Mouse (Mus musculus): ENCODE data around the gene C130026I21Rik. TPM values are rescaled to one million over a fixed set of nuclear protein-coding genes. Genes with fewer than 3 reads are reported as not detected.
"Not testable (repeated sequence)": the region's sequence is repeated elsewhere in the genome, so short reads cannot be mapped to it uniquely, and the experiment has no call there.

C130026I21Rik gene
- polyA plus RNA-seq, 1 experiment from 2014 or later = not detected

DNA sequence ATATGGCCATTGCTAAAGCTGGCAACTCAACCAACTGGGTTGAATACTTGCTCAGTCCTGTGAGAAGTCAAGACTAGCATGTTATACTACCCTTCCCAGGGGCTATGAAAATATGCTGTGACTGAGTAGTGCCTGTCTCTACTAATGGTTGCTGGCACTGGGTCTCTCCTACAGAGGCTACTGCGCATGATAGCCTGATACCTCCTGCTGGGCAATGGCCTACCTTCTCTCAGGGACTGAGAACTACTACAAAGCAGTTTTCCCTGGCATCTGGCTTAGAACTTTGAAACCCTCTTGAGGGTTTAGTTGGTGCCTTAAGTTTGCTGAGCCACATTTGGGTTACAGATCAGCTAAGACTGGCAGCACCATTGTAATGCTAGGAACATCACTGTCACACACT is 184.2 kb downstream of the C130026I21Rik start:
- H3K9ac ChIP-seq; ATAC-seq (ENCODE audit: low FRiP score); H3K4me3 ChIP-seq (replicated peaks); H3K4me1 ChIP-seq; H3K9me3 ChIP-seq; H3K4me2 ChIP-seq; H3K27ac ChIP-seq; H3K27me3 ChIP-seq; H3K36me3 ChIP-seq (replicated peaks): not testable (repeated sequence)
- WGBS = 60% methylated on average over 1 of the region's 1 CpGs

DNA sequence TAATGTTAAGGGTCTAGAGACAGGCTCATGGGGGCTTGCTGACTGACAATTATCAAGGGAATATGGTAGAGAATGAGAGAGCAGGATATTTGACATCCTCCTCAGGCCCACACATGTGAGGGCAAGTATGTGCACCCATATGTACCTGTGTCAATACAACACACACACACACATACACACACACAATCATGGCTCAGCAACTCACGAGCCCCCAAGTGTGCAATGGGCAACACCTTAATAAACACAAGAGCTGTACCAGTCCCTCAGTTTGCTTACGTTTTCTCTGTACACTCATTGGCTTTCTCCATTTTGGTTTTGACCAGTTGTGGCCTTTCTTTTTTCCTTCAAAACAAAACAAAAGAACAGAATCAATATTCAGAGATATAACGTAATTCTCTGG is 185.6 kb downstream of the C130026I21Rik start:
- not testable (repeated sequence) for H3K9me3 ChIP-seq; H3K4me2 ChIP-seq; H3K27me3 ChIP-seq; H3K9ac ChIP-seq; H3K27ac ChIP-seq; H3K4me3 ChIP-seq (replicated peaks); H3K4me1 ChIP-seq; H3K36me3 ChIP-seq (replicated peaks); ATAC-seq (ENCODE audit: low FRiP score)
- 65% methylated on average over 3 of the region's 3 CpGs for WGBS

DNA sequence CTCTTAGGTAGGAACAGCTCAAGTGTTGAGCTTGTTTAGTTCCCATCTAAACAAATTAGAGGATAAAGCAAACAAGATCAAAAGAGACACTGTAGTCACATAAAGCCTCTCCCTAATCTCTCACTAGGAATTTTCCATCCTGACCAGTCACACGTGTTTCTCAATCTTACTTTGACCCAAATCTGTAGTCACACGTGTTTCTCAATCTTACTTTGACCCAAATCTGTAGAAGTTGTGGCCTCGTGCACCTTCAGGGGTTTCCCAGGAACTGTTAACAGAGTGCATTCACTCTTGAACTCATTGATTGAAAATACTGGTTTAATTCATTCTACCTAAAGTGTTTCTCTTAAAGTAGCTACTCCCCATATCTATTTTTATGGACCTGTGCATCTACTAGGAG is 197.3 kb downstream of the C130026I21Rik start:
- not testable (repeated sequence) for H3K27me3 ChIP-seq; H3K9me3 ChIP-seq; H3K9ac ChIP-seq; H3K27ac ChIP-seq; H3K4me3 ChIP-seq (replicated peaks); H3K4me1 ChIP-seq; H3K4me2 ChIP-seq; ATAC-seq (ENCODE audit: low FRiP score); H3K36me3 ChIP-seq (replicated peaks)
- WGBS = 66% methylated on average over 3 of the region's 3 CpGs

DNA sequence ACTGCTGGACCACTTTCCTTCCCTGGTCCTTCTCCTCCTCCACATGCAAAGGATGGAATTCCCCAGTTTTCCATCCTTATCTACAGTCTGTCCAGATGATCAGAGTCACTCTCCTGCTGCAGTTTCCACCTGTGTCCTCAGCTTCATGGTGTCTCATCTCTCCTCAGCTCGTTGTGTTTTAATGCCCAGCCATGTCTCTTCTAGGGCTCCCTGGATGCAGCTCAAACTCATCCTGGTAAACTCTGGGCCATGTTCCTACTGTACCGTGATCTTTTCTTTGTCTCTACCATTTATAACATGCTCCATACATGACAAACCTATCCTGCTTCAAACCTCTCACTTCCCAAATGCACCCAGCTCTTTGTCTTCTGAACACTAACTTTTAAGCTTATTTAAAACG is 198.7 kb downstream of the C130026I21Rik start:
- not testable (repeated sequence) for H3K9me3 ChIP-seq; H3K4me1 ChIP-seq; H3K27ac ChIP-seq; H3K4me3 ChIP-seq (replicated peaks); H3K27me3 ChIP-seq; H3K4me2 ChIP-seq; H3K9ac ChIP-seq; ATAC-seq (ENCODE audit: low FRiP score); H3K36me3 ChIP-seq (replicated peaks)
- 66% methylated on average over 3 of the region's 3 CpGs for WGBS

DNA sequence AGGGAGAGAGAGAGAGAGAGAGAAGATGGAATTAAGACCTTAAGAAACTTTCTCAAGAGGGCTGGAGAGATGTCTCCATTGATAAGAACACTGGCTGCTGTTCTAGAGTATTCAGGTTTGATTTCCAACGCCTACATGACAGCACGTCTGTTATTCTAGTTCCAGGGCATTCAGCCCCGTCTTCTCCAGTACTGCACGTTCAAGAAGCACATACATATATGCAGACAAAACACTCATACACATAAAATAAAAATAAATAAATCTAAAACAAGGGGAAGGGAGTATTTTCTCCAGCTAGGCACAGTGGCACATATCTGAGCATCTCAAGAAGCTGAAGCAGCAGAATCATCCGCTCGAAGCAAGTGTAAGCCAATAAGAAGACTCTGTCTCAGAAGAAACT is 234.6 kb downstream of the C130026I21Rik start:
- H3K9me3 ChIP-seq; H3K4me1 ChIP-seq; H3K4me3 ChIP-seq (replicated peaks); H3K27ac ChIP-seq; H3K27me3 ChIP-seq; H3K36me3 ChIP-seq (replicated peaks); ATAC-seq (ENCODE audit: low FRiP score); H3K9ac ChIP-seq; H3K4me2 ChIP-seq: not testable (repeated sequence)
- WGBS = 79% methylated on average over 6 of the region's 6 CpGs

DNA sequence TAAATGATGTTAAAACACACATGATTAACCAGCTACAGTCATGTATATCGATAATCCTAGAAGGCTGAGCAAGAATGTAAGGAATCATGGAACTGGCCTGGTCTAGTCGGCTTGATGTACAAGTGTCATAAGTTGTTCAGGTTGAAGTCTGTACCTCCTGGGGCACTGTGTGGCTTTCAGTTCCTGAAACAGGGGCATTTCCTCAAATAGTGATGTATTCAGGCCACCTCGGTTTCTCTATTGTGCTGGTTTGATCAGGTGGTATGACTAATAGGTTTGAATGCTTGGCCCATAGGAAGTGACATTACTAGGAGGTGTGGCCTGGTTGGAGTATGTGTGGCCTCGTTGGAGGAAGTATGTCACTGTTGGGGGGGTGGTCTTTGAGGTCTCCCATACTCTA is 236.0 kb downstream of the C130026I21Rik start:
- H3K9ac ChIP-seq; H3K27me3 ChIP-seq; H3K27ac ChIP-seq; H3K4me3 ChIP-seq (replicated peaks); ATAC-seq (ENCODE audit: low FRiP score); H3K9me3 ChIP-seq; H3K4me1 ChIP-seq; H3K36me3 ChIP-seq (replicated peaks); H3K4me2 ChIP-seq: not testable (repeated sequence)
- 90% methylated on average over 3 of the region's 4 CpGs for WGBS

DNA sequence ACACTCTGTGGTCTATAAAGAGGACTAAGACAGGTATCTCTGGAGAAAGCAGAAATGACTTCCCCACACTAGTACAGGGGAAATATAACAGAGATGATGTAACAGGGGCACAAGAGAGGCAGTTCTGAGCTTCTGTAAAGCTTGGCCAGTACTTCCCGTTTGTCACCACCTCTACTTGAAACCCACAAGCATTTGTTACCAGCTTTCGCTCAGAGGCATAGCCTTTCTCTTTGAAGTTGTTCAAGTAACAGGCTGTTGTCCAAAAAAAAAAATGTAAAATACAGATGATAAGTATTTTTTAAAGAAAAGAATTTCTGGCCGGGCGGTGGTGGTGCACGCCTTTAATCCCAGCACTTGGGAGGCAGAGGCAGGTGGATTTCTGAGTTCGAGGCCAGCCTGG is 236.8 kb downstream of the C130026I21Rik start:
- H3K4me2 ChIP-seq; H3K9me3 ChIP-seq; H3K4me1 ChIP-seq; ATAC-seq (ENCODE audit: low FRiP score); H3K9ac ChIP-seq; H3K36me3 ChIP-seq (replicated peaks); H3K27ac ChIP-seq; H3K27me3 ChIP-seq; H3K4me3 ChIP-seq (replicated peaks): not testable (repeated sequence)
- WGBS = 96% methylated on average over 5 of the region's 6 CpGs

DNA sequence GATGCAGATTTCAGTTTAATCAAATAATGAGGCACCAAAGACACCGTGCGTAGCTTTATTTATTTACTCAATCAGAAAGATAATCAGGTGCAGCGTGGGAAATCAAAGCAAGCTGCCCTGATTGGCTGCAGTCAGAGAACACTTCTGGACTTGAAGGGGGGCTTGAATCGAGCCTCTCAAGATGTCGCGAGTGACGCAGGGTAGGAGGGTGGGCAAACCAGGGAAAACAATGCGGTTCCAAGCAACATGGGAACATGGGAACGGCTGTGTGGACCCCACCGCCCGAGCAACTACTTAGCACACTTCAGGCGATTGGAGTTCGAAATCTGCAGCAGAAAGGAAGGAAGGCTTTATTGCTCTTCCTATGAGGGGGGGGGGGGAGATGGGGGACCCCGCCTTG is 240.2 kb downstream of the C130026I21Rik start:
- not testable (repeated sequence) for ATAC-seq (ENCODE audit: low FRiP score); H3K36me3 ChIP-seq (replicated peaks); H3K27ac ChIP-seq; H3K9me3 ChIP-seq; H3K4me1 ChIP-seq; H3K27me3 ChIP-seq; H3K9ac ChIP-seq; H3K4me3 ChIP-seq (replicated peaks); H3K4me2 ChIP-seq
- 58% methylated on average over 12 of the region's 14 CpGs for WGBS

DNA sequence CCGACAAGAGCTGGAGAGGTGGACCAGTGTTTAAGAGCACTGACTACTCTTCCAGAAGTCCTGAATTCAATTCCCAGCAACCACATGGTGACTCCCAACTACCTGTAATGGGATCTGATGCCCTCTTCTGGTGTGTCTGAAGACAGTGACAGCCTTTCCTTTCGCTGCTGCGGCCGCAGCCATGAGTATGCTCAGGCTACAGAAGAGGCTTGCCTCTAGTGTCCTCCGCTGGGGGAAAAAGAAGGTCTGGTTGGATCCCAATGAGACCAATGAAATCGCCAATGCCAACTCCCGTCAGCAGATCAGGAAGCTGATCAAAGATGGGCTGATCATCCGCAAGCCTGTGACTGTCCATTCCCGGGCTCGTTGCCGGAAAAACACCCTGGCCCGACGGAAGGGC is 258.4 kb downstream of the C130026I21Rik start:
- H3K36me3 ChIP-seq (replicated peaks); H3K9ac ChIP-seq; H3K27ac ChIP-seq; H3K9me3 ChIP-seq; ATAC-seq (ENCODE audit: low FRiP score); H3K4me2 ChIP-seq; H3K4me3 ChIP-seq (replicated peaks); H3K4me1 ChIP-seq; H3K27me3 ChIP-seq: not testable (repeated sequence)
- WGBS = 93% methylated on average over 13 of the region's 13 CpGs

DNA sequence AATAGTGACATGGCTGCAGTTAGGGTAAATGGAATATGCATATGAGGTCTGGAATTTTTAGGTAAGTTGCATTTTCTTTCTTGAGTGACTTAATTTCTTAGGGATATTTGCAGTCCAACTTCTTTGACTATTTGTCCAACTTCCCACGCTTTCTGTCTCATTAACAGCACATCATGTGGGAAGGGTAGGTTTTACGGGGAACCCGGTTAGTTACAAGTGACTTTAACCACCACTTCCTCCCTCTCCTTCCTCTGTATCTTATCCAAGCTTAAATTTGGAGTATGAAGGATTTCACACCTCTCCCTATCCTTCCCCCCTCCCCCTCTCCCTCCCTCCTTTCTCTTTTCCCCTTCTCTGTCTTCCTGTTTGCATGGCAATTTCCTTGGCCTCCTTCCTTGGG is 259.4 kb downstream of the C130026I21Rik start:
- H3K9ac ChIP-seq; H3K4me3 ChIP-seq (replicated peaks); H3K27me3 ChIP-seq; H3K36me3 ChIP-seq (replicated peaks); H3K4me2 ChIP-seq; H3K27ac ChIP-seq; H3K9me3 ChIP-seq; H3K4me1 ChIP-seq; ATAC-seq (ENCODE audit: low FRiP score): not testable (repeated sequence)
- WGBS = 88% methylated on average over 3 of the region's 3 CpGs

DNA sequence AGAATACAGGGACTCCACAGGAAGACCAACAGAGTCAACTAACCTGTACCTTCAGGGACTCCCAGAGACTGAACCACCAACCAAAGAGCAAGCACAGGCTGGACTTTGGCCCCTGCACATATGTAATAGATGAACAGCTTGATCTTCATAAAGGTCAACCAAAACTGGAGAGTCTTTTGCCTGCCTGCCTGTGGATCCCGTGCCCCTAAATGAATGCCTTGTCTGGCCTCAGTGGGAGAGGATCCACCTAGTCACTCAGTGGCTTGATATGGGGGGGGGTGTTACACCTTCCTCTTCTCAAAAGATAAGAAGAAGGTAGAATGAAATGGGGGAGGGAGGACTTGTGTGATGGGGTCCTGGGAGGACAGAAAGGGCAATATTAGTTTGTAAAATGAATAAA is 262.6 kb downstream of the C130026I21Rik start:
- not testable (repeated sequence) for H3K27me3 ChIP-seq; H3K36me3 ChIP-seq (replicated peaks); H3K4me2 ChIP-seq; H3K9me3 ChIP-seq; H3K9ac ChIP-seq; H3K4me1 ChIP-seq; H3K27ac ChIP-seq; H3K4me3 ChIP-seq (replicated peaks); ATAC-seq (ENCODE audit: low FRiP score)
- WGBS = 62% methylated on average over 1 of the region's 1 CpGs

DNA sequence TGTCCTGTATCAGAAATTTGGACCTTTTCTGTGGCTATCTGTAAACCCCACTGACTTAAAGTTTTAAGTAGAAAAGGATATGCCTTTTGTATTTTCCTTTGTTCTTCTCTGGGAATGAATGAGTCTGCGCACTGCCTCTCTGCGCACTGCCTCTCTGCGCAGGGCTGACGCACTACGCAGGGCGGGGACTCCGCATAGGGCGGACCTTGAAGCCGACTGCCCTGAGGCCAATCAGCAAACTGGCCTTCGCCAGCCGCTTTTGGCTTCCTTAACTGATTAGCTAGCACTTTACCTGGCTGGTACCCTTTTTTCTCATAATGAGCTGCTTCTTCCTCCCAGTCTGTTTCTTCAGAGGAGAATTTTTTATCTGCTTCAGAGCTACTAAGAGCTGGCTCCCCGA is 271.1 kb downstream of the C130026I21Rik start:
- not testable (repeated sequence) for H3K27me3 ChIP-seq; H3K4me1 ChIP-seq; H3K9me3 ChIP-seq; H3K27ac ChIP-seq; H3K36me3 ChIP-seq (replicated peaks); H3K4me3 ChIP-seq (replicated peaks); H3K9ac ChIP-seq; H3K4me2 ChIP-seq; ATAC-seq (ENCODE audit: low FRiP score)
- 96% methylated on average over 6 of the region's 12 CpGs for WGBS

DNA sequence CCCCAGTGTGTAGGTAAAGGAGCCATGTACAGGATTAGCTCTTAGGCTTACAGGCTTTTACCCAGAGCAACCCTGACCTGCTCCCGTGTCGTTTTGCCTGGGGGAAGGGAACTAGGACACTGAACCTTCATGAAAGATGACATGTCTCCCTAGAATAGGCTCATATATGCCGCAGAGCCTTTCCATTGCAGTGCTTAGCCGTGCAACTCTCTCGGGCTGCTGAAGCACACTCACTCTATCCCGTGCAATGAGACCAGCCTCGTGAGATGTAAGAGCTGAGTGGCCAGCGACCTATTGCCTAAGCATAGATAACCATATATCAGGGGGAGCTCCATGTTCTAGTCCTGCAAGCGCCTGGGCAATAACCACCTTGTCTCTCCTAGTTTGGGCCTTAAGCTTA is 274.1 kb downstream of the C130026I21Rik start:
- H3K27me3 ChIP-seq; H3K27ac ChIP-seq; H3K36me3 ChIP-seq (replicated peaks); H3K9me3 ChIP-seq; H3K4me1 ChIP-seq; H3K4me3 ChIP-seq (replicated peaks); H3K9ac ChIP-seq; ATAC-seq (ENCODE audit: low FRiP score); H3K4me2 ChIP-seq: not testable (repeated sequence)
- 86% methylated on average over 7 of the region's 9 CpGs for WGBS

DNA sequence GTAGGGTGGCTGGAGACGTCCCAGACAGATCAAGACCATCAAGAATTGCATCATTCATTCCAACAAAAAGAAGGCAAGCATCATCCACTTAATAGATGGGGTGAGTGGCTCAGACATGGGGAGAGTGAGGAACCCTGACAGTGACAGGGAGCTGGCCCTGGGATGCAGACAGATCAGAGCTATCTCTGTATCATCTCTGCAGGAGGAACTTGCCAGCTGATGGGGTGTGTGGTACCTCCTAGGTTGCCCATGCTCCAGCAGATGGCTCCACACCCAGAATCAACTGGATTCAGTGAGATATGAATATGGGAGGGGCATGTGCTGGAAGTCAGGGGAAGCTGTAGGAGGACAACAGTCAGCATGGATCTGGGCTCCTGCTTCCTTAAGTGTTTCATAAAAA is 275.9 kb downstream of the C130026I21Rik start:
- not testable (repeated sequence) for ATAC-seq (ENCODE audit: low FRiP score); H3K9me3 ChIP-seq; H3K9ac ChIP-seq; H3K27ac ChIP-seq; H3K36me3 ChIP-seq (replicated peaks); H3K4me1 ChIP-seq; H3K4me2 ChIP-seq; H3K27me3 ChIP-seq; H3K4me3 ChIP-seq (replicated peaks)
- WGBS = no CpG with 5 or more reads among the region's 1 CpGs
